Mouse (Mus musculus) lung, postnatal 36 days (tissue): ENCODE measurements around the gene Nat8l.

Experiments used
- DNase-seq: peaks from one replicate; pipeline ENCODE4 v3.0.0; 2022; ENCODE audit warnings: mixed read lengths

Nat8l gene

GRCm38 (mm10) chr5:34004618-34005017 is 8.8 kb downstream of the Nat8l start:
- no peak for DNase-seq

GRCm38 (mm10) chr5:34006832-34007231 is 11.0 kb downstream of the Nat8l start:
- DNase-seq: no peak

GRCm38 (mm10) chr5:34007392-34007941 is 11.7 kb downstream of the Nat8l start:
- no peak for DNase-seq

GRCm38 (mm10) chr5:34014652-34015051 is 18.9 kb downstream of the Nat8l start:
- no peak for DNase-seq

GRCm38 (mm10) chr5:34018968-34019367 is 23.2 kb downstream of the Nat8l start:
- DNase-seq: no peak

GRCm38 (mm10) chr5:34030101-34030500 is 34.3 kb downstream of the Nat8l start:
- no peak for DNase-seq

GRCm38 (mm10) chr5:34031022-34031421 is 35.2 kb downstream of the Nat8l start:
- no peak for DNase-seq

GRCm38 (mm10) chr5:34032520-34032919 is 36.7 kb downstream of the Nat8l start:
- DNase-seq: no peak
